Mouse (Mus musculus): ENCODE results near the gene Taf8.

Gene Taf8

GRCm38 (mm10) chr17:47484993-47485392, 17.1 kb downstream of the Taf8 start:
- no peak for DNase-seq (ENCODE audit: low read depth in 1 of 2, low spot score in 2 of 2)

- no peak for DNase-seq (ENCODE audit: low read depth in 1 of 2, low spot score in 2 of 2)
Measured at GRCm38 (mm10) chr17:47484241-47484921, 17.7 kb downstream of the Taf8 start.

GRCm38 (mm10) chr17:47482401-47482800, 19.7 kb downstream of the Taf8 start:
- DNase-seq (ENCODE audit: low read depth in 1 of 2, low spot score in 2 of 2), result peak in 1 of 2 experiments; percentile 26

GRCm38 (mm10) chr17:47479887-47480286, 22.2 kb downstream of the Taf8 start:
- no peak for DNase-seq (ENCODE audit: low read depth in 1 of 2, low spot score in 2 of 2)

- no peak for DNase-seq (ENCODE audit: low read depth in 1 of 2, low spot score in 2 of 2)
Measured at GRCm38 (mm10) chr17:47475714-47476113, 26.4 kb downstream of the Taf8 start.

GRCm38 (mm10) chr17:47475181-47475580, 26.9 kb downstream of the Taf8 start:
- no peak for DNase-seq (ENCODE audit: low read depth in 1 of 2, low spot score in 2 of 2)

- DNase-seq (ENCODE audit: low read depth in 1 of 2, low spot score in 2 of 2), result no peak
Measured at GRCm38 (mm10) chr17:47474250-47474649, 27.8 kb downstream of the Taf8 start.

- DNase-seq (ENCODE audit: low read depth in 1 of 2, low spot score in 2 of 2), result peak in 1 of 2 experiments; percentile 32
Measured at GRCm38 (mm10) chr17:47473434-47473974, 28.6 kb downstream of the Taf8 start.

- no peak for DNase-seq (ENCODE audit: low read depth in 1 of 2, low spot score in 2 of 2)
Measured at GRCm38 (mm10) chr17:47472435-47473350, 29.4 kb downstream of the Taf8 start.

GRCm38 (mm10) chr17:47470686-47471085, 31.4 kb downstream of the Taf8 start:
- DNase-seq (ENCODE audit: low read depth in 1 of 2, low spot score in 2 of 2), result no peak

GRCm38 (mm10) chr17:47470121-47470520, 32.0 kb downstream of the Taf8 start:
- no peak for DNase-seq (ENCODE audit: low read depth in 1 of 2, low spot score in 2 of 2)

- DNase-seq (ENCODE audit: low read depth in 1 of 2, low spot score in 2 of 2), result no peak
Measured at GRCm38 (mm10) chr17:47469642-47470041, 32.5 kb downstream of the Taf8 start.

GRCm38 (mm10) chr17:47468466-47468865, 33.6 kb downstream of the Taf8 start:
- no peak for DNase-seq (ENCODE audit: low read depth in 1 of 2, low spot score in 2 of 2)

GRCm38 (mm10) chr17:47468063-47468462, 34.0 kb downstream of the Taf8 start:
- DNase-seq (ENCODE audit: low read depth in 1 of 2, low spot score in 2 of 2), result no peak

GRCm38 (mm10) chr17:47467659-47468058, 34.4 kb downstream of the Taf8 start:
- no peak for DNase-seq (ENCODE audit: low read depth in 1 of 2, low spot score in 2 of 2)

GRCm38 (mm10) chr17:47466284-47466683, 35.8 kb downstream of the Taf8 start:
- no peak for DNase-seq (ENCODE audit: low read depth in 1 of 2, low spot score in 2 of 2)

GRCm38 (mm10) chr17:47465016-47465415, 37.1 kb downstream of the Taf8 start:
- DNase-seq (ENCODE audit: low read depth in 1 of 2, low spot score in 2 of 2), result no peak

- DNase-seq (ENCODE audit: low read depth in 1 of 2, low spot score in 2 of 2), result no peak
Measured at GRCm38 (mm10) chr17:47464248-47464965, 37.7 kb downstream of the Taf8 start.

GRCm38 (mm10) chr17:47462728-47463388, 39.2 kb downstream of the Taf8 start:
- DNase-seq (ENCODE audit: low read depth in 1 of 2, low spot score in 2 of 2), result no peak

GRCm38 (mm10) chr17:47462209-47462608, 39.9 kb downstream of the Taf8 start:
- DNase-seq (ENCODE audit: low read depth in 1 of 2, low spot score in 2 of 2), result no peak

GRCm38 (mm10) chr17:47461688-47462087, 40.4 kb downstream of the Taf8 start:
- no peak for DNase-seq (ENCODE audit: low read depth in 1 of 2, low spot score in 2 of 2)

Data from monocyte, adult 2 months (primary cell).